Mouse (Mus musculus): ENCODE data around the gene Rprd1b. TPM values are rescaled to one million over a fixed set of nuclear protein-coding genes. Genes with fewer than 3 reads are reported as not detected.

The Rprd1b gene
- total RNA-seq (2021) = 10 to 100 TPM; 37.3 to 39.1 TPM

DNA sequence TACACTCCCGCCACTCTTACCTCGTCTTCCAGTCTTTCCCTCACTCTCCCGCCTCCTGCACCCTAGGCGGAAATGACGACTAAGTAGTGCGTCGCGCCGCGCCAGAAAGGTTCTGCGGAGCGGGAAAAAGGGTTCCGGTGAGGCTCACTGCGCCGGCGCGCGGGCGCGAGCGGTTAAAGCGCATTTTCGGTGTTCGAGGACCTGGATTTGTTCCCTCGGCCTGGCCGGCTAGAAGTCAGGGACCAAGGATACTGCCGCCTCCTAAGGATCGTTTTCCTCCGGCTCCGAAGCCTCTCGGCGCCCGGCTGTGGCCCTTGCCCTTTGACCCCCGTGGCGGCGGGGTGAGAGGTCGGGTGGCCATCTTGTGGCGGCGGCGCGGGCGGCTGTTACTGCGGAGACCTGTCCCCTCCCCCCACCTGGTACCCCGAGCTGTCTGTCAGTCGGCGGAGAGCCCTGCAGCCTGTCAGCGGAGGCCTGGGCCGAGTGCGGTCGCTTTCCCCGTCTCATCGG is at the start of gene Rprd1b, which contains the start of gene Tti1:
Gene Rprd1b, plus strand, starts transcription at position 144 of the 510 bp plus-strand sequence.
Gene Tti1, minus strand, starts transcription at position 80 of the 510 bp plus-strand sequence.
- intact Hi-C loops (cut with DNase I) = no loop called here
- DNase-seq (ENCODE audit: extremely low spot score in 1 of 2, low spot score in 2 of 2) = peak; percentile 93 to 95

DNA sequence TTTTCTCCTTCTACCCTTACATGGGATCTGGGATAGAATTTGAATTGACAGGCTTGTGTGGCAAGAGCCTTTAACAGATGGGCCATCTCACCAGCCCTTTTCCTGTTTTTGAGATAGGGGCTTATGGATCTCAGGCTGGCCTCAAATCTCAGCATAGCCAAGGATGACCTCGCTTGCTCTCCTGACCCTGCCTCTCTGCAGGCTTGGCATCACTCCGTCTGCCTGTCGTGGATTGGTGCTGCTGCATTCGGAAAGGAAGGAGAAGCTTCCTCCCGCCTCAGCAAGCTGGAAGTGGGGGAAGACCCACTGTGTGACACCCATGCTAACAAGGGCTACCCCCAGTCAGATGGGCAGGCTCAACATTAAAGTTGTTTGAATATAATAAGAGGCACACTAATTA is 49.1 kb upstream of the Rprd1b start:
- intact Hi-C loops (cut with DNase I) = no loop called here

DNA sequence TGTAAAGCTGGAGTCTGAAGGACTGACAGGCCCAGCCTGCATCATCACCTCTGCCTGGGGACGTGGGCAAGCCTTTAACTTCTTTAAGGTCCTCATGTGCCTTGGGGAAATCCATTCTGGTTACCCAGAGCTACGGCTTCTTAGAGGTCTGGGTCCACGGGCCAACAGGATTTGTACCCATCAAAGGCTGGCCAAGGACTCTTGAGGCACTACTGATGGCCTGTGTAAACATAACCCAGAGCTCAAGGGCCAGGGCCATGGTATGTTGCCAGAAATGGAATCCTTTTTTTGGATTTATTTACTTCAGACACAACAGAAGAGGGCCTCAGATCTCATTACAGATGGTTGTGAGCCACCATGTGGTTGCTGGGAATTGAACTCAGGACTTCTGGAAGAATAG is 45.6 kb upstream of the Rprd1b start:
- DNase-seq (ENCODE audit: extremely low spot score in 1 of 2, low spot score in 2 of 2) = no peak
- intact Hi-C loops (cut with DNase I) = no loop called here

More for the DNA sequence above, 49.1 kb upstream of the Rprd1b start:
- no peak for DNase-seq (ENCODE audit: extremely low spot score in 1 of 2, low spot score in 2 of 2)

DNA sequence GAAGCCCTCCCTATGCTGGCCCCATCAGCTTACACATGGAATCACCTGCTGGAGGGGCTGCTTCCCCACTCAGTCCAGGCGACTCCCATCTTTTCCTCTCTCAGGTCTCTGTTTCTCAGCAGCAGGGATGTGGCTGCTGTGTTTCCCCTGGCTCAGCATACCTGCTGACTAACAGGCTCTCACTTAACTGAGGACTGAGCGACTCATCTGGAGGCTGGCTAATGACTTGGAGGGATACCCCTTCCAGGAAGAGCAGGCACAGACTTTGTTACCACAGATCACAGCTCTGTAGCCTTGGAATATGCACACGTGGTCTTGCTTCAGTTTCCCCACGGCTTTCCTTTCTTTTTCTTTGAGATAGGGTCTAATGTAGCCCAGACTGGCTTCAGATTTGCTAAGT is 45.0 kb upstream of the Rprd1b start:
- intact Hi-C loops (cut with DNase I) = no loop called here
- no peak for DNase-seq (ENCODE audit: extremely low spot score in 1 of 2, low spot score in 2 of 2)

DNA sequence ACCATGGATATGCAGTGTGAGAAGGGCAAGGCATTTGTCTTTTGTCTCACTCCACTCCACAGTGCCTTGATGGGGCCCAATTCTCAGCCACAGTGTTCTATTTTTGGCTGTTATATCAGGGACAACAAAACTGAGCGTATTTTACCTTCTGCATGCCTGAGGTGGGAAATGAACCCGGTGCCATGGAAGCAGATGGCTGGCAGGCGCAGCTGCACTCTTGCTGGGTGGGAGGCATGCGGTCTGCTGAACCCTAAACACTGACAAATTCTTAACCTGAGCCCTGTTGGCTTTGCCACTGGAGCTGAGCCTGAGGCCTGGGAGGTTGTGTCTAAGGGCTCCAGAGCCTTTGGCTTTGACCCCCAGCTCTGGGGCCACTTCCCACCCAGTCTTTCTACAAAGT is 42.7 kb upstream of the Rprd1b start:
- intact Hi-C loops (cut with DNase I) = no loop called here
- no peak for DNase-seq (ENCODE audit: extremely low spot score in 1 of 2, low spot score in 2 of 2)

DNA sequence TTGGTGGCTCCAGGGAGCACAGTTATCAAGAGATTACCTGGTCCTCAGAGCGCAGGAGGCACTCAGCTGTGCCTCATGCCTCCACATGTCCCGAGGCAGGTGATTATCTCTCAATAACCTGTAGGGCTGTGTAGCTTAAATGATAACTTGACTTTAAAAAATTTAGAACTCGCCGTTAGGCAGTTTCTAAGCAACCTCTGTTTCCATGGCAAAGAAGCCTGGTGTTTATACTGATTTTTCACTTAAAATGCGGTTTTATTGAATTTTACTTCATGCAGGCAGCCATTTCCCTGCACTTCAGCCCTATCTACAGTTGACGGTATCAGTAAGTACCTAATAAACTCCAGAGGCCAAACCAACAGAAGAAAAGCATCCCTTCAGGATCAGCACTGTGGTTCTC is 42.1 kb upstream of the Rprd1b start:
- intact Hi-C loops (cut with DNase I) = no loop called here
- no peak for DNase-seq (ENCODE audit: extremely low spot score in 1 of 2, low spot score in 2 of 2)

DNA sequence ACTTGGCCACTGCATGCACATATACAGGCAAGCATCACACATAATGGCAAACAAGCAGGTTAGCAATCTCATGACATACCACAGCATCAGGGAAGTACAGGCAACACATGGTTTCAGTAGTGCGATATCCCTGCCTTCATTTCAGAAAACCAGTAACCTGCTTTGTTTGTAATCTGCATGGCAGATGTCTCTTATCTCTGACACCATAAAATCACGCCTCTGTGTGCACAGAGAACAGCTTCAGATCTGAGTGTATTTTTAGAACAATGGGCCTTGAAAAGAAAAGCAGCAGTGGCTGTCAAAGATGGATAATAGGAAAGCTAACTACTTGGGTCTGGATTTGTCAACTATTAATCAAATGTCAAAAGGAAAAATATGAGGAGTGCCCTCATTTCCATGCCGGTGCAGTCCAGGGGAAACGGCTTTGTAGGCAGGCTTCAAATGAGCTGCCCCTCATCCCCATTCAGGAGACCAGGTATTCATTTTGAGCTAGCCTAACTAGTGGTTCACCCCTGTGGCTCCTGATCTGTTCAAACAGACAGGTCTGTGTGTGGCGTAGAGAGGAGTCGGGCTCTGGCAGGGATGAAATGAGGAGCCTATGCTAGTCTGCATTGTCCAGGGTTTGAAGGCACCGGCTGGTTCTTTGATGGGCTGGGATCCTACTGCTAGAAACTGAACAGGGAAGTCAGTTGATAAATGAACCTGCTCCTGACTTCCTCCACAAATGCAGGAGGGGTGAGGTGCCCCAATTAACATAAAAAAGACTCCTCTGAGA is 39.7 kb upstream of the Rprd1b start:
- intact Hi-C loops (cut with DNase I) = no loop called here
- no peak for DNase-seq (ENCODE audit: extremely low spot score in 1 of 2, low spot score in 2 of 2)

DNA sequence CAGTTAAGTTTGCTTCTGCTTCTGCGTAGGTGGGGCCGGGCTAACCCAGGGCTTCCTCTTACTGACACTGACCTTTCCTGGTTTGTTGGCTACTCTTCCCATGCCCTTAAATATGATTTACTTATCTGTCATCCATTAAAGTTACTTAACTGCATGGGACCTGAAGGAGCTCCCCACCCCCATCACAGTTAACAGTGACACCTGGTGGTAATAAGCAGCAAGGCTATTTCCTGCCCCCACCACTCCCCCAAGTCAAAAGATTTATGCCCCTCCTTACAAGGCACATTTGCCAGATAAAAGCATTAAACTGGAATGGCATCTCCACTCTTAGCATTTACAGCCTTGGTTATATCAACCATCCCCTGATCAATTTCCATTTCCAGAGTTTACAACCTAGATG is 38.4 kb upstream of the Rprd1b start:
- DNase-seq (ENCODE audit: extremely low spot score in 1 of 2, low spot score in 2 of 2) = no peak
- intact Hi-C loops (cut with DNase I) = no loop called here

DNA sequence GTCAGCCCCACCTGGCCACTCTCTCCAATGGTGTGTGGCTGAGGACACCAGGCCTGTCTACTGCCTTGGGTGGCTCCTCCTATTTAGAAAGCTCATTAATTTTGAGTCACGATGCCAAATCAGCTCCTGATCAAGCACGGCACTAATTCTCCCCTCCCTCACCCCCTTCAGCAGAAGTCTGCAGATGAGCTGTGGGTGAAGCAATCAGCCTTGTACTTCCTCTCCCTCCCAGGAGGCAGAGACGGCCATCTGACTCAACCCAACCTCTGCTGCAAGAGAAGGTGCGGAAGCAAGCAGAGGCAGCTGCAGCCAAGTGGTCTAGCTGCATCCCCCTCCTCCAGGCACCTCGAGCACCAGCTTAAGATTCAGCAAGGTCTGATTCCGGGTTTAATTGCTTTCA is 37.3 kb upstream of the Rprd1b start:
- intact Hi-C loops (cut with DNase I) = no loop called here
- DNase-seq (ENCODE audit: extremely low spot score in 1 of 2, low spot score in 2 of 2) = no peak

DNA sequence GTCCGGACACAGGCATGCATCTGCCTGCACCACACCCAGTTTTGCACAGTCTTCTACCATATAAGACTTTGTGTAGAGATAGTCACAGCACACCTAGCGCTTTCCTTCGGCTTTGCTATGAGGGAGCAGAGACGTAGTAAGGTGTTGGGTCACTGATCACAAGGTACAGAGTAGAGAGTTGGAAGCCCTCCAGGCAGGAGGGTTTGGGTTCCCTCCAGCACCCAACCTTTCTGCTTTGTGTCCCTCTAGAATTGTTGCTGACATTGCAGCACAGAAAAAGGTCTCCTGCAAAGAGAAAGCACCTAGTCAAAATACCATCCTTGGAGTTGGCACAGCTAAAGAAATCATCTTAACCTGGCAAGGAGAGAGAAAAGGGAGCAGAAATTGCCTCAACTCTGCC is 35.8 kb upstream of the Rprd1b start:
- no peak for DNase-seq (ENCODE audit: extremely low spot score in 1 of 2, low spot score in 2 of 2)
- intact Hi-C loops (cut with DNase I) = no loop called here

DNA sequence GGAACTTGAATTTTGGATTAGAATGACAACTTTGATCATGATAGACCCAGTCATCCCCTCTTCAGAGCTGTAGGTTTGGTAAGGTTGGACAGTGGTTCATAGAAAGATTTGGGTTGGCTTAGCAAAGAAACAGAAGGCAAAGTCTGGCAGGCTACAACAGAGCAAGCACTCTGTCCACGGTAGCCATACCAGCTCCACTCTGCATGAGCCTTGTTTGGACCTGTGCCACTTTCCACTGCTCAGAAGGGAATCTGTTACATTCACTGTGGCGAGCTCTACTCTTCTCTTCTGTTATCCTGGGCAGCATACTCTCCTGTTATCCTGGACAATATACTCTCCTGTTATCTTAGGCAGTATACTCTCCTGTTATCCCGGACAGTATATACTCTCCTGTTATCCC is 29.5 kb upstream of the Rprd1b start:
- DNase-seq (ENCODE audit: extremely low spot score in 1 of 2, low spot score in 2 of 2) = no peak
- intact Hi-C loops (cut with DNase I) = no loop called here

DNA sequence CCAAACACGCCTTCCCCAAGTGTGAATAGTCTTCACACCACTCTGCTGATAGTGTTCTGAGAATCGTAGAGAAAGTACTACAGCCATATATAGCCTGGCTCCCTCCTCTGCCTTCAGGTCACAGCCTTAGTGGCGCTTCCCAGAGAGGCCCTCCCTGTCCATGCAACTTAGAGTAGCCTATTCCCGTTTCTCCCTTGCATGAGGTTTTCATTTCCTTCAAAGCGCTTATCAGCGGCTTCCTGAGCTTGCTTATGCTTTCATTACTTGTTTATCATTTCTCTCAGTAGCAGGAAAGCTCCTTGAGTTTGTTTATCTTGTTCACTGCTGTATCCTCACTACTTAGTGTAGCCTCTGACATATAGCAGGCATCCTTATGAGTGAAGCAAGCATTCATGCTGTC is 23.7 kb upstream of the Rprd1b start:
- intact Hi-C loops (cut with DNase I) = no loop called here
- DNase-seq (ENCODE audit: extremely low spot score in 1 of 2, low spot score in 2 of 2) = no peak

DNA sequence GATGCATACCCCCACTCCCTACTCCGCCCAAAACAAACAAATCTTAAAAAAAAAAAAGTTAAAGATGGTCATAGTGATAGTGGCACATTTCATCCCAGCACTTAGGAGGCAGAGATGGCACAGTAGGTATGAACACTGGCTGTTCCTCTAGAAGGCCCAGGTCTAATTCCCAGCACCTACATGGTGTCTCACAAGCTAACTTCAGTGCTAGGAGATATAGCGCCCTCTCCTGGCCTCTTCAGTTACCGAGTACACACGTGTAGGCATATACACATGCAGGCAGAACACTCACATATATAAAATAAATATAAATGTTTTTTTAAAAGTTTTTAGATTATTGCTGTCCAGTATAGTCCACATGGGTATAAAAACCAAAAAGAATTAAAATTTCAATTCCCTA is 22.7 kb upstream of the Rprd1b start:
- intact Hi-C loops (cut with DNase I) = no loop called here
- DNase-seq (ENCODE audit: extremely low spot score in 1 of 2, low spot score in 2 of 2) = no peak

DNA sequence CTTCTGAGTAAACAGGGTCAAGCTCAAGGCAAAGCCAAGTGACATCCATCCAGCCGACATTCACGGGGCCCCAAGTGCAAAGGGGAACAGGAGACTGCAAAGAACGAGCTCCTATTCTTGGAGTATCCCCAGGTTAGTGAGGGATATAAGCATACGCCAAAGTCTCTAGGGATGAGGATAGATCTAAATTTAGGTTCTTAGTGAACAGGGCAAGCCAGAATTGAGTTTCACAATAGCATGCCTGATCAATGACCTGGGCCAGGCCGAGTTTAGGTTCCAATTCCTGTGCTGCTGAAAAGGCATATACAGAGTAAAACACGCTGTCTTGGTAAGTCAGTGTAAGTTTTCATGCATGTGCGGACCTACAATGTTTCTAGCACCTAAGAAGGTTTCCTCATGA is 18.9 kb upstream of the Rprd1b start:
- intact Hi-C loops (cut with DNase I) = no loop called here

DNA sequence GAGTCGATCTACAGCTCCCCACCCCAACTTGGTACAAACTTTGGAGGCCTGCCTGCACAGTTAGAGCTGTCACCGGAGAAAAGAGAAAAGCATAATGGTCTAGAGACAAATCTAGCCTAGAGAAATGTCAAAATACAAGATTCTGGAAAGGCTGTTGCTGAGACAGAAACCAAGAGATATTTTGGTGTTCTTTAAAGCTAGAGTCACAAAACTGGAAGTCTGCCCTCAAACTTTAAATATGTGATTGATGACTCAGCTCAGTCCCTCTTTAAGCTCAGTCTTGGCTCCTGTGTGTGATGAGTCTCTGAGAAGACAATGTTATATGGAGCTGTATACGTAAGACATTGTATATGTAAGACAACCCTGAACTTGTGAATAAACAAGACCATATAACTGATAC is 15.7 kb upstream of the Rprd1b start:
- intact Hi-C loops (cut with DNase I) = no loop called here

More for the DNA sequence above, 18.9 kb upstream of the Rprd1b start:
- DNase-seq (ENCODE audit: extremely low spot score in 1 of 2, low spot score in 2 of 2) = no peak

DNA sequence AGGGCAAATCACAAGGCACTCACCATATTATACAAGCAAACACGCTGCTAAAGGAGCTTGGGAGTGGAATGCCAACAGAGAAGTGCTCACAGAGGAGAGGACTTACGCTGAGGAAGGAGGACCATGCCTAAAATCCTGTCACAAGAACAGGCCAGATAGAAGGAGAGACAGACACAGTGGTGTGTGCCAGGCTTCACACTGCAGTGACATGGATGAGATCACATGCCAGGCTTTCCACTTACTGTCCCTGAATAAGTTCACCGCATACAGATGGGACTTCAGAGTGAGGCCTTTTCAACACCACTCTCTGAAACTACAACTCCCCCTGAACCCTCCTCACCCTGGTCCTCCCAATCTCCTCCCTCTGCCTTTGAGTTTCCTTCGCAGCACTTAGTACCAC is 11.0 kb upstream of the Rprd1b start:
- DNase-seq (ENCODE audit: extremely low spot score in 1 of 2, low spot score in 2 of 2) = no peak
- intact Hi-C loops (cut with DNase I) = no loop called here

More for the DNA sequence above, 15.7 kb upstream of the Rprd1b start:
- DNase-seq (ENCODE audit: extremely low spot score in 1 of 2, low spot score in 2 of 2) = no peak

DNA sequence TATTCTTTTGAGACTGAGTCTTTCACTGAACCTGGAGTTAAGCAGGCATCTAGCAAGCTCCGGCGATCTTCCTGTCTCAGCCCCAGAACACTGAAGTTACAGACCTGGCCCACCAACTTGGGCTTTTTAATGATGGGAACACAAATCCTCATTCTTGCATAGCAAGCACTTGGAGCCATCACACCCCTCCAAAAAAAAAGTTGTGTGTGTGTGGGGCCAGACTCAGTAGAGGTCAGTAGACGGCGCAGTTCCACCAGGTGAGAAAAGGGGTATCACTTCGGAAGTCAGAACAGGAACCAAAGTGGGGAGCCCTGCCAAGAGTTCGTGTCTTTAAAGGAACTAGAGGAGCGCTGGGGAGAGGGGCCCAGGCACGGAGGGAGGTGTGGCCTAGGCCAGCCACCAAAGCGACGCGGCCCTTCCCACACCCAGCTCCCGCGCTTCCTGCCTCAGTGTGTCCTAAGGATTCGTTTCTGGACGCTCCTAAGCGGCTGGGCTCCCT is 393 bp upstream of the Rprd1b start:
- DNase-seq (ENCODE audit: extremely low spot score in 1 of 2, low spot score in 2 of 2) = no peak
- intact Hi-C loops (cut with DNase I) = no loop called here

DNA sequence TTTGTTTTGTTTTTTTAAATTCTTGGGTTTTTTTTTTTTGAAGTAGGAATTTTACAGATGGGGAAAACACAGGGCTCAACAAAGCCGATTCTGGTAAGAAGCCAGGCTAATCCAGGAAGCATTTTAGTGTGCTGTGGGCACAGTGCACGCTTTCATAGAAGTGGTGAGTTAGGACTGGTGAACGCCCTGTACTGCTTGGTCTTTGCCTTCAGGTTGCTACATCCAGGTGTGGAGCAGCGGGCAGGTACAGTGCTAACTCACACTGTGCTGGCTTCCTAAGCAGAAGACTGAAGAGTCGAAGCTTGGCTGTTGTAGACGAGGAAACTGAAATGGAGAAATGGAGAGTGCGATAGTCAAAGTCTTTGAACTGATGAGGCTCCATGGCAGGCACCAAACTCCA is 1.7 kb downstream of the Rprd1b start:
- DNase-seq (ENCODE audit: extremely low spot score in 1 of 2, low spot score in 2 of 2) = no peak
- intact Hi-C loops (cut with DNase I) = no loop called here

DNA sequence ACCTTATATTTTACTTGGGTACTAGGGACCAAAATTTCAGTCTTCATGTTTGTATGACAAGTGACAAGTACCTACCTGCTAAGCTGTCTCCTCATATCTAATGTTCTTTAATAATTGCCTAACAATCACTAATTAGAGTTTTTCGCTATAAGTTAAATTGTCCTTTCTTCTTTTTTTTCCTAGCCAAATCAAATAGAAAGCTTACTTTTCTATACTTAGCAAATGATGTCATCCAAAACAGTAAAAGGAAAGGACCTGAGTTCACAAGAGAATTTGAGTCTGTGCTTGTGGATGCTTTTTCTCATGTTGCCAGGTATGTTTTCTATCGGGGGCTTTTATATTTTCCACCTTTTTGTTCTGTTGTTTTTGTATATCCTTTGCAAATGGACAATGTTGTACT is 7.5 kb downstream of the Rprd1b start:
- intact Hi-C loops (cut with DNase I) = no loop called here
- DNase-seq (ENCODE audit: extremely low spot score in 1 of 2, low spot score in 2 of 2) = no peak

DNA sequence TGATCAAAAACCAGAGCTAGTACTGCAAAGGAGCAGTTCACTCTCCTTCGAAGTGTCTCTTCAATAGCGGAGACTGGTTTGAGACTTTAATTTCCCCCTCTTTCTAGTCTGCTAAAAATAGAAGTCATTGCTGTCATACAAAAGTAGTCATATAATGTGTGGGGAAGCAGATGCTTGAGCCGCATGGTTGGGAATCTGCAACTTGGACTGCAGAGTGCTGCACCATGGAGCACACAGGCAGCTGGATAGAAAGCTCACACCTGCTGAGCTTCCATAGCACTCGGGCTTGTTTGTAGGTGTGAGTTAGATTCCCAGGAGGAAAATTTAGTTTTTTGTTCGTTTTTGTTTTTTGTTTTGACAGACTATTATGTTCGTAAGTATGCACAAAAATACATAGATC is 8.1 kb downstream of the Rprd1b start:
- no peak for DNase-seq (ENCODE audit: extremely low spot score in 1 of 2, low spot score in 2 of 2)
- intact Hi-C loops (cut with DNase I) = no loop called here

DNA sequence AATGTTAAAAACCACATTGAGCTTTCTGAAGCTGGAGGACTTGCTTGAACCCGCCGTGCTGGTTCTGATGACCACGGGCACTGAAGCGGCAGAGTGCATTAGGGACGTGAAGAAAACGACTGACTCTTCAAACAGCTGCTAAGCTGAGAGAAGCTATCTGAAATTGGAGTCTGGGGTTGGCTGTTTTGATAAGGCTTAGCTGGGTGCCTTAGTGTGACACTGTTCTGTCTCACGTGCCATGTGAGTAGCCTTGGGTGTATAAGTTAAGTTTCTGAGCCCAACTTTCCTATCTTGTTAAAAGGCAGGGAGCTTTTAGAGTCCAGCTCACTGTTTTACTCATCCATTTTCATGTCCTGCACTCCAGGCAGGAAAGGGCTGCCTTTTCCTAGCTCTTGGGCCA is 8.7 kb downstream of the Rprd1b start:
- intact Hi-C loops (cut with DNase I) = no loop called here

More for the DNA sequence above, 8.7 kb downstream of the Rprd1b start:
- no peak for DNase-seq (ENCODE audit: extremely low spot score in 1 of 2, low spot score in 2 of 2)
